Mouse (Mus musculus) heart, adult 11 months (tissue): Measurements from ENCODE around the gene Nfkbid.
A peak's percentile ranks its signal among the peaks of the same experiment; 100 is the strongest.

Experiments
- DNase-seq: peaks from one replicate; pipeline ENCODE4 v3.0.0; 2022

Nfkbid gene

DNA sequence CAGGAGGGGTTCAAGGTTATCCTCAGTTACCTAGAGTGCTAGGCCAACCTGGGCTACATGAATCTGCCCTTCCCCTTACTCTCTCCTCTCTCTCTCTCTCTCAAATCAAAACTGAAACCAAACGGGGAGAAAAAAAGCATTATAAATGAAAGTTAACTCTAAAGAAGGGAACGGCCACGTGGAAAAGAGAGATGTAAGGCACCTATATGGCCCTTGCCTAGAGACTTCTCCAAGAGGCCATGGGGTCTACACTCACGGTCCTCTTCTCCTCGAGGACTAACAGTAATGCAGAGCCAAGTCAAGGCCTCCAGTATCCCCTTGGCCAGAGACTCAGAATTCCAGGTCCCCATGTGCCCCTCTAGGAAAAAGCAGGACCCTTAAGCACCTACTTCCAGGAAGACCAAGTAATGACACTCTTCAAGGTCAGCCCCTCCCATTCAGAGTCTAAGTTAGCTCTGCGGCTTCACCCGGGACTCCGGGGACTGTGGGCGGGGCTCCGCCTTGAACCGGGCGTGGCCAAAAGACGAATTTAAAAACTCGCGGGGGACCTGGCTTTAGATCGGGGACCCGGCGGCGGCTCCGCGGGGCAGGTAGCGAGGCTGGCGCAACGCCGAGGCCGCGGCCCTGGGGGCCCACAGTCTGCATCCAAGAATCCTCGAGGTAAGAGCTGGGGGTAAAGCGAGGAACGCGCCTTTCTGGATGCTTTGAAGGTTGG, at the start of gene Nfkbid:
Gene Nfkbid (plus strand): TSS at position 558 of the 715 bp plus-strand sequence.
- DNase-seq: peak; percentile 98

DNA sequence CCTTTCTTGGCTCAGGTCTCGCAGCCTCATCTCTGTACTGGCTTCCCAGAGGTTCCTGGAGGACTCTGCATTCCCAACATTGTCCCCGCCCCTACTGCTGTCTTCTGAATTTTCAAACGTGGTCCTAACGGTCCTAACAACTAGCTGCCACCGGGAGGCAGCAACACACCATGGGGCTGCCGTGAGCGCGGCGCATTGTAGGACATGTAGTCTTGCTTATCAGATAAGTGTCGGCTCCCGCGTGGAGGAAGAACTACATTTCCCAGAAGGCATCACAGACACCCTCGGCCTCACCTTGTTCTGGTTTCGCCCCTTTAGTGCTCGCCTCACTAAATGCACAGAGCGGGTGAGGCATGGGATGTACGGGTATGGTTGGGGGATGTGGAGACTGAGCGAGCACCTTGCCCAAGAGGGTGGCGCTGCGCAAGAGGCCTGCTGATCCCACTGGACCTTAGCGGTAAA, 48.0 kb upstream of the Nfkbid start:
- DNase-seq: peak; percentile 99

DNA sequence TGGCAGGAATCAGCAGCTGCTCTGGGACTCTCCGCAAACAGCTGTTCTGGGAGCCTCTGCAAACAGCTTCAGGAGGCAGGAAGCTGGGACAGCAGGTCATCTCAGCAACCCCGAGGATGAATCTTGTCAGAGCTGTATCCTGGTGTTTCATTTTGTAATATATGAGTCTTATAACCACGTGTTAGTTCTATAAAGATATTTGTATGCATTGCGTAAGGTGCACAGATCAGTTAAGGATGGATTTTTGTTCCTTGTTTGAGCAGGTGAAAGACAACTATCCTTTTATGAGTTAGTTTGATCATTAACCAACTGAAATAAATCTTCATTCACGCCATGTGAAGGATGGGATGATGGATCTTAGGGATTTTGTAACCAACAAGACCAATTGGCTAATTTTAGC, 41.5 kb upstream of the Nfkbid start:
- no peak for DNase-seq

DNA sequence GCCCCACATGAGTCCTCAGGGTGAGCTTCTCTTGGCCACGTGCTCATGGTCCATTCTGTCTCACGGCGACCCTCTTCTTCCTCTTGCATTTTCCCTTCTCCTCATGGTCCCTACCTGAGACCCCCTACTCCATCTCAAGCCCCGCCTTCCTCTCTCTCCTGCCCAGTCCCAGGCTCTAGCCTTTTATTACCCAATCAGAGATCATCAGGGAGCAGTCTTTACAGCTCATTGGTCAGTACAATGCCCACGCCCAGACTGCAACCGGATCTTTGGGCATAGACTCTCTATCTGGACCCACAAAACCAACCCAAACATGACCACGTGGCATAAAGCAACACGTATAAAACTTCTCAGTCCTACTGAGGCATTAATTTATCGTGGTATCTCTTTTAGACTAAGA, 37.4 kb upstream of the Nfkbid start:
- DNase-seq: peak; percentile 55

DNA sequence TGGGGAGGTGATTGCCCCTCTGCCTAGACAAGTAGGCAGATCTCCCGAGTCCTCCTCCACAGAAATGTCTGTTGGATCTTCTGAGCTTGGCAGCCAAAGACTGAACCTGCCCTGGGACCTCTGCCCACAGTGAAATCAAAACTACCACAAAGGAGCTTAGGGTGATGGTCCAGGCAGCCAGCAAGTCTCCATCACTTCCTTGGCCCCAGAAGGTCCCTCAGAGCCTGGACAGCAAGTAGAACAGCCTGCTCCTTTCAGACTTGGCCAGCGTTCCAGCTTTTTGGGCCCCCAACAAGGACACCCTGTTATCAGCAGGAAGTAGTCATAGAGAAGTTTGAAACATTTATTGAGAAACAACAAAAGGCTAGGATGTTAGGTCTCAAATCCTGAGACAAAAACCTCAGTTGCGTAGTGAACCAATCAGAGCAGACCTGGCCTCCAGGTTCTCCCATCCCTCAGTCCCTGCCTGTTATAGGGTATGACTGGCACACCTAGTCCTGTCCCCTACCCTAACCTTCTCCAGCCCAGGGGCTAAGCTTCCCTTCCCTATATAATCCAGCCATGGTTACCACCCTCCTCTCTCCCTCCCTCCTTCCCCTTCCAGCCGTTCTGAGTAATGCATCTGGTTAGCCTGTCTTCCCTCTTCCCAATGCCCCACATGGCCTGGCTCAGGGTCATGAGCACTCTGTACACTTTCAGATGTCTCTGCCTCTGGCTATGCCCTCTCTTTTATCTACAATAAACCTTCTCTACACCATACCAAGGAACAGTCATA, 28.6 kb upstream of the Nfkbid start:
- DNase-seq: no peak

DNA sequence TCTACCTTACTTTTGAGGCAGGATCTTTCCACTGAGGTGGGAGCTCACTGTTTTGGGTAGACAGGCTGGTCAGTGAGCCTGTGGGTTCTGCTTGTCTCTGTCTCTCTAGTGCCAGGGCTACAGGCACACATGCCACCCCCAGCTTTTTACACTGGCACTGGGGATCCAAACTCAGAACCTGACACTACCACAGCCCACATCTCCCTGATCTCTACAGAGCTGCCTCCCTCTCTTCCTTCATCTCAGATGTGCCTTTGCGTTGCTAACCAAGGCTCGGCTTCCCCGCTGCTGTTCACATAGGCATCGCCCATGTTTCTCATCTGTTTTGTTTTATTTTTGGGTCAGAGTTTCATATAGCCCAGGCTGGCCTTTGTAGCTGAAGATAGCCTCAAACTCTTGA, 27.9 kb upstream of the Nfkbid start:
- DNase-seq: no peak

DNA sequence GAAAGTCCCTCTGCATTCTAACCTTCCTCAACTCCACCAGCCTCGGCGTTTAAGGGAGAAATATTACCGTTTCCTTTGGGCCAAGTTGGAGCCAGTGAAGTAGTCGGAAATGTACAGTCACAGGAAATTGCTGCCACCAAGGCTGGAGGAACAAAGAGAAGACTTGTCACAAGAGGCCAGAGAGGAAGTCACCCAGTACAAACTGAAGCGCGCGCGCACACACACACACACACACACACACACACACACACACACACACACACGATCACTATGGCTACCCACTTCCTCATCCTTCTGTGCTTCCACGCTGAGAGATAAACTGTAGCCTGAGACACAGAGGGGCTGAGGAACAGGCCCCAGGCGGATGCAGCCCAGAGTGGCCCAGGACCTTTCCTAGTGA, 27.2 kb upstream of the Nfkbid start:
- DNase-seq: peak; percentile 96

DNA sequence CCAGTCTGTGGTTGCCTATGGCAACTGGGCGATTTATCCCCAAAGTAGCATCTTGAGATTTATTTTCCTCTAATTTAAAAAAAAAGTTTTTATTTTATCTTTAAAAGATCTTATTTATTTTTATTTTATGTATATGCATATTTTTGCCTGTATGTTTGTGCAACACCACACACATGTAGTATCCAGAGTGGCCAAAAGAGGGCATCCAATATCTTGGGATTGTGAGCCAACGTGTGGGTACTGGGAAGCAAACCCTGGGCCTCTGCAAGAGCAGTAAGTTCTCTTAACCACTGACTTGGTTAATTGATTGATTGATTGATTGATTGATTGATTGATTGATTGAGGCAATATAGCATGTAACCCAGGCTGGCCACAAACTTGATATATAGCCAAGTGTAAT, 26.7 kb upstream of the Nfkbid start:
- no peak for DNase-seq

DNA sequence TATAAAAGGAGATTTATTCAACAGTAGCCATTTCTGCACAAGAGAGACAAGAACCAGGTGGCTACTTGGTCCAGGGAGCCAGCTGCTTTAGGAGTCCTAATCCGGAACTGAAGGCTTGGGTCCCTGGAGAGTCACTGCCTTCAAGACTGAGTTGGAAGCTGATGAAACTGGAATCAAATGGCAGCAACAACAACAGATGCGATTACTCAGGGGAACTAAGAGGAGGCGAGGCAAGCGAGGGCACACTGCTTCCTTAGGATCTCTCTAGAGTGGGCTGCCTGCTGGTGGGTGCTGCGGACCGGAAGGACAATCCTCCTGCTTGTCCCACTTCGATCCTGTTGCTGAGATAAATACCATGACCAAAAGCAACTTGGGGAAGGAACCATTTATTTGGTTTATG, 21.9 kb upstream of the Nfkbid start:
- peak; percentile 69 for DNase-seq

DNA sequence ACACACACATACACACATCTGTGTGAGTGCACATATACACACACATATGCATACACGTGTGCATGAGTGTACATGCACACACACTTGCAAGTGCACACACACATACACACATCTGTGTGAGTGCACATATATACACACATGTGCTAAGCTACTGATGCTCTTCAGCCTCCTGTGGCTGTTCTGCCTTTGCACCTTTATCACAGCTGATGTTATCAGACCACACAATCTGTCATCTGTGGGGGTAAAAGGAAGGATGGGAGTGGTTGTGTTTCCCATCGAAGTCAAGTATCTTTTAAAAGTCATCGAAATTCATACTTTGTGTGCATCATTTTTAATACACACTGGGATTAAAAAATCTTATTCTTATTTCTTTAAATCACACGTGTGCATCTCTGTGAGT, 19.2 kb upstream of the Nfkbid start:
- peak; percentile 1 for DNase-seq

DNA sequence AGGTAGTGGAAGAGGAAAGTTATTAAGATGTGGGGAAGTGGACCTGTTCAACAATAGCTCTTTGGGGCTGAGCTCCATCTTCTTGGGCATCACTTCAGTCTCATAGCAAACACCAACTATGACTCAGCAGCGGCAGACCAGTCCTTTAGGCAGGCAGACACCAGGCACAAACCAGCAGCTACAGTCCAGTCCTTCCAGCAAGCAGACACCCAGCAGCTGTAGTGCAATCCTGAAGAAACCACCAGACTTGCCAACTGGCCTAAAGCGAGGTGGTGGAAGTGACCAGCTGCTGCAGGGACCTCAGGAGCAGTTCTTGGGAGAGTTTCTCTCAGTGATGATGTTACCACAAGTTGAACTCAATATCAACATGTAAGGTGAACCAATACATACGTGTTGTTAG, 12.9 kb upstream of the Nfkbid start:
- peak; percentile 83 for DNase-seq

DNA sequence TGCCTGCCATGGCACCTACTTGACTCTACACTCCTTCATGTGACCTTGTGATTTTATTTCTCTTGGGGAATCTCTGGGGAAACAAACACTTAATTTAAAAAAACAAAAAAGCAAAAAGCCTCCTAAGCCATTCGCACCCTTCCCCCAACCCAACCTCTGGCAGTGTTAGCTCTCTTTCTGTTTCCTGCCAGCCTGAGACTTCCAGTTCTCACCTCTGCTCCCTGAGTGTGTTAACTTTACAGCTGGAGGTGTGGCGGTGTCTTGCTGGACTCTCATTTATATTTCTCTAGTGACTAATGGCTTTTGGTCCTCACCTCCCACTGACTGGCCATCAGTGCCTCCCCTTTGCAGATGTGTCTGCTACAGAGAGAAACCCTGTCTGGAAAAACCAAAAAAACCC, 11.7 kb upstream of the Nfkbid start:
- DNase-seq: peak; percentile 52

DNA sequence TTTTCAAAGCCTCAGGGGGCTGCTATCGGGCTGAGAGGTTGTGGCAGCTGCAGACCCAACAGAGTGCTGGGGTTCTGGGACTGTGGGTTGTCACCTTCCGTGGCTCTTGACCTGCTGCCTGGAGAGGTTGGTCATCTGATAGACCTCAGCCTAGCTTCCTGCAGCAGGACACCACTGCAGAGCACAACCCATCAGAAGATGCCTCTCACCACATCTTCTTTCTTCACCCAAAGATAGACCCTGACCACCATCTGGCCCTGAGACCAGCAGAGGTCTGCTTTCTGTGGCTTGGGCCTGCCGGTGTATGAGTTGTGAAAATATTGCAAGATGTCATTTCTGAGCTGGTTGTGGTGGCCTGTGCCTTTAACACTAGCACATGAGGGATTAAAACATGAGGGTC, 10.5 kb upstream of the Nfkbid start:
- DNase-seq: no peak

DNA sequence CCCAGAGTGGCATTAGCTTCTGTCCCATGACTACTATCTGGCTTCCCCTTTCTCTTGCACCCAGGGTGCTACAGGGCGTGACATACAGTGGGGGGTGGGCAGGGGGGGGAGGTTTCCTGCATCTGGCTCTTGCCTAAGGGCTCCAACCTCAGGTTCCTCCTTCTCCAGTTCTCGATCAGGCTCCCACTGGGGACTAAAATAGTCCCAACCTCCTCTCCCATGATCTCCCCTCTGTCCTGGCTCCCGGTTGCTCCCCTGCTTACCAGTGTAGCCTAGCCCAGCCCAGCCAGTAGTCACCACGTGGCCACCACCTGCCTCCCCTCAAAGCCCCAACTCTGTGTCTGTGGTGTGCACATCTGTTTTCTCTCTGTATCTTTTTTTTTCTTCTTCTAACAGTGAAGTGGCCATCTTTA, 8.8 kb upstream of the Nfkbid start:
- peak; percentile 97 for DNase-seq

DNA sequence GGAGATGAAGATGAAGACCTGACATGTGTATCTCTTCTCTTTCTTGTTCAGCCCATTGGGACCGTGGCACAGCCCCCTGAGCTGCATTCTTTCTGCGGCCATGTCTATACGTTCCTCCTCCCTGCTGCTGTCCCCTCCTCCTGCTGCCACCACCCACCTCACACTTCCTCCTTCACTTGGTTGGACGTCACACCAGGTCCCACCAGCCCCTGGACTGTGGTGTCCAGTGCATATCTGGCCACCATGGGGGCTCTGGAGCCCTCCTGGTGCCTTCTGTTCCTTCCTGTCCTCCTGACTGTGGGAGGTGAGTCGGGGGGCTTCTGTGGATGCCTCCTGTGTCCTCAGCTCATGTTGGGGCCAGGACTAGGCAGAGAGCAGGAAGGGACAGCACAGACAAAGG, 7.9 kb upstream of the Nfkbid start, which contains the start of gene Tyrobp:
Gene Tyrobp (plus strand): TSS at position 165 of the 400 bp plus-strand sequence.
- DNase-seq: peak; percentile 98

DNA sequence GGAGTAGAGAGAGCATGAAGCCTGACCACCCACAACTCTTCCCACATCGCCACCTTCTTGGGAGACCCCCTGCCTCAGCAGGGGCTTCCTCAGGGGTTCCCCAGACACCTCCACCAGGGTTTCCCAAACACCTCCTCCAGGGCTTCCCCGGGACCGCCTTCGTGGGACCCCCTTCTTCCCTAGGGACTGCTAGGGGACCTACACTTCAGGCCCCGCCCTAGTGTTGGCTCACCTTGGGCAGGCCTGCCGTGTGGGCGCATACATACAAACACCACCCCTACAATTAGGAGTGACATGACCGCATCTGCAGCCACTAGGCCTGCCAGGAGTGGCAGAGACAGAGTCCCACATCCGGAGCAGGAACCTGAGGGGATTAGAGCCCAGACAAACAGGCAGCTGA, 3.7 kb upstream of the Nfkbid start:
- no peak for DNase-seq

DNA sequence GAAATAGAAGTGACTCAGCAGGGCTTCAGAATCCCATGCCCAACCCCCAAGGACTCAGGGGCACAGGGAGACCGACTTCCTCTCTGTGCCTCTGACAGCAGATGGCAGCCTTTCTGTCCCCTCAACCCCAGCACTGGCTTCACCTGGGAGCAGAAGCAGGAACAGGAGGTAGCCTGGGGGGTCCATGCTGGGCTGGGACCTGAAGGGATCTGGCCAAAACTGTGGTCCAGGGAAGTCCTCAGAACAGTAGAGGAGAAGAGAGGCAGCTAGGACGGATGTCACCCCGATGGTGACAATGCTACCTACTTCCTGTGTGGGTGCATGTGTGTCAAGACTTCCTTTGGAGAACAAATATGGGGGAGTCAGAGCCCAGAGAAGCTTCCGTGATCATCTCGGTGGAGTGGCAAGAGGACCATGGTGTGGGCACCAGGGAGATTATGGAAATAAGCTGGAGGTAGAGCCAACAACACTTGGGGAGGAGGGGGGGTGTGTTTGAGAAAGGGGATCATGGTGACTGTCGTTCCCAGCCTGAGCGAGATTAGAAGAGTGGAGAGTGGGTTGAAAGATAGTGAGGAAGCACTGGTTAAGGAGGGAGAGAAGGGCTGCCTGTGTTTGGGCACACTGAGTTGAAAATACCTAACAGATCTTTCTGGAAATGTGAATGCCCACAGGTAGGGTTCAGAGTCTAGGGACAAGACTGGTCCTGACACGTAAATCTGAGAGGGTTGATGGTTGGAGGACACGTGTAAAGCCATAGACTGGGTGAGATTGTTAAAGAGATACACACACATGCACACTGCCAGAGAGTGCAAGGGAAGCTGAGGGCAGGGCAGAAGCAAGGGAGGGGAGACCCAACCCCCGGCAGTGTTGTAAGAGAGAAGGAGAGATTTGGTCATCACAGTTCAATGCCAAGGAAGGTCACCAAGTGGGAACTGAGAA, 1.7 kb upstream of the Nfkbid start, which contains the start of gene Hcst:
Gene Hcst (minus strand): TSS at position 294 of the 939 bp plus-strand sequence.
- peak; percentile 96 for DNase-seq

DNA sequence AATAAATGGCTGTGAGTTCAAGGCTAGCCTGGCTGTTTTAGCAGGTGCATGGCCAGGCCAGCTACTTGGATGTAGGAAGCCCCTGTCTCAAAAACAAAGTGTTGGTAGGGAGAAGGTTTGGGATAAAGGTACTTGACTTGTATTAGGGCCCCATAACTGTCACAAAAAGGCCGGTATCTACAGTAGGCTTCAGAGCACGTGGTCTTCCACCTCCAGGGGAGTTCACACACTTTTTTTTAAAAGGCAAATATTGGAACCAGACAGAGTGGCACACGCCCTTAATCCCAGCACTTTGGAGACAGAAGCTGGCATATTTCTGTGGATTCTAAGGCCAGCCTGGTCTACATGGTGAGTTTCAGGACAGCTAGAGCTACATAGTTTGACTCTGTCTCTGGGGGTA, 859 bp upstream of the Nfkbid start:
- DNase-seq: no peak

DNA sequence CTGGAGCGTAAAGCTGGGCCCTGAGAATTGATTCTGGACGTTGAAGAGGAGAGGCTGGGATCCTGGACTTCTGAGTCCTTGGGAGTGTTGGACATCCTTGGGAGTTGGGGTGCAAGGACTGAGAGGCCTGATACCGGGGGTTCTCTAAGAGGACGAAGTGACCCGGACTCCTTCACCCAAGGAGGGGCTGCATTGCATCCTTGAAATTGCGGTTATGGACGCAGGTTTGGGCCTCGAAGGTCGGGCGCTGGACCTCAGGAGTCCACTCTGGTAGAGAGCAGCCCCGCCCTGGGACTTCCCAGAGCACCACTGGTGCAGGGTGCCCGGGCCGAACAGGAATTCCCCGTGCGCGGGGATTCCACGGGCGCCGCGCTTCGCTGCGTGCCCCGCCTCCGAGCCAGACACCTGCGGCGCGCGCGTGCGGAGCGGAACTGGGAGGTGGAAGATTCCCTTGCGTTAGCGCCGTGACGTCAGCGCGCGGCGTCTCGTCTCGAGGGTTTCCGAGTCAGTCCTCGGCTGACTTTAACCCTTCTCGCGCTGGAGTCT, 431 bp downstream of the Nfkbid start:
- peak; percentile 99 for DNase-seq

DNA sequence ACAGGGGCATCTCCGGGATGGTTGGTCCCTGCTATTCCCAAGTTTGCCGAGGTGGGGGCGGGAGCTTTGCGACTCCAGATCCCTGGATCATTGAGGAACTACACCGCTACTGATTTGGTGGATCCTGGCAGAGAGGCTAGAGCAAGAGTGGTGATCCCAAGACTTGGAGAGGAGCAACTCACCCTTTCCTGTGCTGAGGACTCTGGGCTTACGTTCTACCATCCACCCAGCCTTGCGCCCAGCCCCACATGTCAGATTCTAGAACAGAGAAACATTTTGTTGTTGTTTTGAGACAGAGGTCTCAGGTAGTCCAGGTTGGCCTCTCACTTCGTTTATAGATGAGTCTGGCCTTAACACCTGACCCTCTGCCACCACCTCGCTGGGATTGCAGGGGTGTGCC, 1.0 kb downstream of the Nfkbid start:
- no peak for DNase-seq

DNA sequence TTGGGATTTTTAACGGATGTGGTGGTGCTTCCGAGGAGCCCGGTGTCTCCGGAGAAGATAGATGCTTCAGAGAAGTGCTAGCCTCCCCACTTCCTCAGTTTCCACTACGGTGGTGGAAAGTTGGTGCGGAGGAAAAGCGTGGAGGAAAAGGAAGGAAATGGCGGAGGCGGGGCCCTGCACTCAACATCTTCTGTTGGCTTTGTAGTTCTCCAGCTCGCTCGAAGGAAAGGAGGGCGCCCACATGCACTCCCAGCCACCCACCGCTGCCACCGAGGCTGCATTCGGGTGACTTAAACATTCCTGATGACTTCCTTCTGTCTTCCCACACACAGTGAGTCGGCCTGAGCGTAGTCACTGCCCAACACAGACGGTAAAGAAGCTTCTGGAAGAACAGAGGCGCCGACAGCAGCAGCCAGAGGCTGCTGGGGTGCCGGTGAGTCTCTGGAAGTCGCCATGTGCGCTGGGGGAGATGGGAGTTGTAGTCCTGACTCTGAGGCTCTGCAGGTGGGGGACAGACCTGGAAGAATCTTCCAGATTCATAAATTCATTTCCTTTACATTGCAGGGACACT, 1.6 kb downstream of the Nfkbid start:
- peak; percentile 98 for DNase-seq

DNA sequence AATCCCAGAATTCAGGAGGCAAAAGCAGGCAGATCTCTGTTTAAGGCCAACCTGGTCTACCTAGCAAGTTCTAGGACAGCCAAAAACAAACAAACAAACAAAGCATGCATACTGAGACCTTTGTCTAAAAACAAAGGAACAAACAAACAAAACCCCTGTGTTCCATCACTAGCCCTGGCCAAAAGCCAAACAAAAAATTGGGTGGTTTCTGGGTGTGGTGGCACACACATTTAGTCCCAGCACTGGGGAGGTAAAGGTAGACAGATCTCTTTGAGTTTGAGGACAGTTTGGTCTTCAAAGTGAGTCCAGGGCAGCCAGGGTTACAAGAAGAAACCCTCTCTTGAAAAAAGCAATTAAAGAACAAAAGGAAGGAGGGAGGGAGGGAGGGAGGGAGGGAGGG, 7.8 kb downstream of the Nfkbid start:
- DNase-seq: no peak
